Mouse (Mus musculus) heart, postnatal 0 days (tissue): ENCODE measurements around the gene Lrp8.

Experiments used
- CTCF ChIP-seq: IDR thresholded peaks from 2 replicates; pipeline ENCODE4 v1.5.1; 2016; ENCODE audit warnings: antibody characterized with exemption, control low read depth, low read depth
- EP300 ChIP-seq: IDR thresholded peaks from 2 replicates; pipeline ENCODE4 v1.6.1; 2016; ENCODE audit warnings: antibody characterized with exemption, low read depth

DNA sequence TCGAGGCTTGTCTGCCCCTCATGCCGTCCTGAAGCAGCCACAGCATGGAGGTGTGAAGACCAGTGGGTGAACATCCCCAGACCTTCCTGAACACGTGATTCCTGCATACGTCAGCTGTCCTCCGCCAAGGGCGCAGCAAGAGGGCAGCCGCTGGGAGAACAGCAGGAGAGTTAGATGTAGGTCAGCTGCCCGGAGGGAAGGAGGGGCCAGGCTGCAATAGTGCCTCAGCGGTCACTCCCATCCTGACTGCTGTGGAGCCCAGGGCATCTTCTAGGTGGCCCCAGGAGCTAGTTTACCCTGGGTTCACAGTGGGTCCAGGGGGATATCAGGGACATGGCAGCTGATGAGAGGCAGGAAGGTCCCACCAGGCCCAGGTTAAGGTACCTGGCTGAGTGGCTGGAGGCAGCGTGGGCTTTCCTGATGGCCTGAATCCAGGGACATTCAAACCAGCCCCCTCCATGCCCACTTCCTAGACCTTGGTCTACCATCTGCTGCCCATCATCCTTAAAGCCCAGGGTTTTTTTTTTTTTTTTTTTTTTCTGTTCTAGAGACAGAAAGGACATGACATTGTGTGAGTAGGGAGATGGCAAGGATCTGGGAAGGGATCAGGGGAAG, 9.8 kb downstream of the Lrp8 start:
- TF ChIP-seq CTCF = no peak
- no peak for TF ChIP-seq EP300
